Mouse (Mus musculus) left cerebral cortex, adult 18-20 months (tissue): ENCODE measurements around the gene Slc41a3. TPM values are rescaled to one million over a fixed set of nuclear protein-coding genes. Genes with fewer than 3 reads are reported as not detected.

Experiments used
- DNase-seq, 2 experiments: peaks; one replicate each; pipeline ENCODE4 v3.0.0; 2021 to 2022; ENCODE audit warnings: low spot score in 2 of 2, mixed read lengths in 1 of 2
- microRNA-seq, 2 experiments: library from miRNA; unstranded; fragments of <30 nt; microRNA quantifications; one replicate each; pipeline ENCODE4 v1.2.0; 2021
- total RNA-seq, 2 experiments: library from RNA; stranded (reverse); gene quantifications; 2 replicates each; pipeline ENCODE4 v1.2.3; 2021

The Slc41a3 gene
- total RNA-seq, 2 experiments from 2014 or later: 4.4 to 5.0 TPM

DNA sequence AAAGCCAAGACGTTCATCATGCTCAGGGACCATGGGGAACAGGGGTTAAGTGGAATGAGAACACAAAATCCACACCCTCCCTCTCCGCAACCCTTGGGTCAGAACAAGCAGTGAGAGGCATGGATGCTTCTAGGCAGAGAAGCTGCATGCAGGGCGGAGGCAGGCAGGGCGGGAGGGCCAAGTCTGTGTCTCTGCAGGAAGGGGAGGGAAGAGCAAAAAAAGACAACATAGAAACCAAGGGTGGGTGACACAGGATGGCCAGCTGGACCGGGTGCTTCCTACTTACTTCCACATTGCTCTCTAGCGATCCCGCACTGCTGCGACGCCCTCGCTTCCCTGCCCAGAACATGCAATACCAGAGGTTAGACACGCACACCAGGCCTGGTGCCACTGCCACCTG is 59.2 kb downstream of the Slc41a3 start:
- DNase-seq: no peak

DNA sequence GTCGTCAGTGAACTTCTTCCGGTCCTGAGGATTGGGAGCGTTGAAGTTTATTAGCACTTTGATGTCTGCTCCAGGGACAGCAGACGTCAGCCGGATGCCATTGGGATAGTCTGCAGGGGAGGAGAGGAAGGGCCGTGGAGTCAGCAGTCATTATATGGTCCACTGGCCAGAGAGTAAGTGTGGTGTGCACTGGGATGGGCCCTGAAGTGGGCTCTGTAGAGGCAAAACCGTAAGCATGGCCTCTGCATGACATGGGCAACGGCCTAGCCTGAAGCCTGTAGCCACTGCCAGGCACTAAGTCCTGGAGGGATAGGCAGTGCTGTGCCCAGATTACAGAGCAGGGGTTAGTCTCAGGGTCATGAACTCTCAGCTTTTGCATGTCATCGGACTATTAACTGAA is 64.2 kb downstream of the Slc41a3 start:
- DNase-seq: no peak

GRCm38 (mm10) chr6:90678759-90679158 is 74.2 kb downstream of the Slc41a3 start:
- DNase-seq: no peak

DNA sequence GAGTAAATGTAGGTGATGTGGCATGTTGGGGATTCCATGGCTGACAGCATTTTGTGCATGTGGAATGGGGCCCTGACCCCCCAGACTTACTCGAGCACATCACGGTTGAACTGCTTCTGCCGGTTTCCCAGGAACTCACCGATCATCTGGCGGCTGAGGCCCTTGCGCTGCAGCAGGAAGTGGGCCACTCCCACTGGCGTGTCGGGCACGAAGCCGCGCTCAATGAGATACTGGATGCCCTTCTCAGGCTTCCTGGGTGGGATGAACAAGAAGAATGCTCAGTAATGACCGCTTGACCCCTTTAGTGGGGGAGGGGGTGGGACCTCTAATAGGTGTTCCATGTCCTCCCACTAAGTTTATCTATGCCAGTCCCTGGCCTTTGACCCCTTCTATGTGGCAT is 75.9 kb downstream of the Slc41a3 start:
- no peak for DNase-seq

- no peak for DNase-seq
Observed at GRCm38 (mm10) chr6:90683831-90684532, 79.5 kb downstream of the Slc41a3 start.

- no peak for DNase-seq
Observed at GRCm38 (mm10) chr6:90686812-90687211, 82.3 kb downstream of the Slc41a3 start.

GRCm38 (mm10) chr6:90688003-90688402 is 83.5 kb downstream of the Slc41a3 start:
- no peak for DNase-seq

DNA sequence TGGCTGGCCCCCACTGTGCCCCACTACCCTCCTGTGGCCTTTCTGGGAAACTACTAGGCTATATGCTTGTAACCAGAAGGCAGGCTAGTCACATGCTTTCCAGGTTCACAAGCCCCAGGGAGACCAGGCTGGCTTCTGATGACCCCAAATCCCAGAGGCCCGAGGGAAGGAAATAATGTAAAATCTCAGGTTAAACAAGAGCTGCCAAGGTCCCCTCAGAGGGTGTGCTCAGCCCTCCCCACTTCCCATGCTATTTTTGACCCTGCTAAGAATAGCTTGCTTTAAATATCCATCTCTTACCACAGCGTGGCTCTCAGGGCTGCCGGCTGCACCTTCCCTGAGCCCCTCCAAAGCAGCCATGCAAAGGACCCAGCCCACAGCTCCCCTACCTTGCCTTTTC is 84.2 kb downstream of the Slc41a3 start:
- DNase-seq: no peak

GRCm38 (mm10) chr6:90689500-90689899 is 85.0 kb downstream of the Slc41a3 start:
- no peak for DNase-seq

DNA sequence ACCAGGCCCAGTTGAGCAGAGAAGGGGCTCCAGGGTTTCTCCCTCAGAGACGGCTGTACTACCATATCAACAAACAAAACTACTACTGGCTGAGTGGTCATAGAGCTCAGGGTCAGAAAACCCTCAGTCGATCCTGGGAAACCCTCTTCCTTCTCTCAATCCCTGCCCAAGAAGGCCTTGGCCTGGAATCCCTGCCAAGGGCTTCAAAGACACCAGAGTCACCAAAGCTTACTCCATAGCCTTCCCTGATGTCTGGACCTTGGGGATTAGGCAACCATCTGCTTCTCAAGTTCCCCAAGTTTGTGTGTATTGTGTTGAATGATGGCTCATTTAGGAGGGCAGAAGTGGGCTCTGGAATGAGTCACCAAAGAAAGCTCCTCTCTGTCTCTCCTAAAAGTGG is 87.4 kb downstream of the Slc41a3 start:
- no peak for DNase-seq

- DNase-seq: no peak
Observed at GRCm38 (mm10) chr6:90692404-90692803, 87.9 kb downstream of the Slc41a3 start.

DNA sequence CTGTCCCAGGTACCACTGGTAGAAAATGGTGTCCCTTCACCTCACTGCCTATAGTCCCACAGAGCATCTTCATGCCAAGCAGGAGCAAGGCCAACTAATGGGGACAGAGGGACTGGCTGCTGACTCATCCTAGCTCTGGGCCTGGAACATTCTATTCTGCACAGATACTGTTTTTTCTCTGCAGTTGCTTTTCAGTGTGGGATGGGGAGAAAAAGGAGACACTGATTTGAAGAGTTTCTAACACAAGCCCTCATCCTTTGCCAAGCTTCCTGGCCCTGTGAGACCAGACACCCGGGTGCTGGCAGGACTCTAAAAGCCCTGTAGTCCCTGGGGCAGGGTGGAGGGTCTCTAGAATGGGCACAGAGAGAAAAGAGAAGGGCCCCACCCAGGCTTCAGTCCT is 91.2 kb downstream of the Slc41a3 start:
- peak; percentile 41 to 51 for DNase-seq

Small RNAs within 50 kb of the gene (microRNA-seq; reads per million reads assigned to microRNA genes)
- gene Gm24816: 0 reads per million in 2 experiments

Other genes starting within 250 kb of the Slc41a3 start
- 10 to 100 TPM; 30.9 to 31.9 TPM for gene Zxdc, start 235.2 kb upstream of the Slc41a3 start, total RNA-seq
- gene Cfap100, start 175.9 kb upstream of the Slc41a3 start, total RNA-seq: 1 to 10 TPM; 4.9 to 5.3 TPM
- 10 to 100 TPM; 23.9 to 24.8 TPM for gene Klf15, start 142.1 kb upstream of the Slc41a3 start, total RNA-seq
- gene Aldh1l1, start 118.3 kb upstream of the Slc41a3 start, total RNA-seq: 10 to 100 TPM; 46.6 to 54.5 TPM